Comparison of ENCODE assay signal across 9 mouse cellular contexts in genomic region chr6:94631051-94631778, GRCm38 (mm10).
DNase-seq lines count a peak whose midpoint lies in the region; ATAC-seq and TF ChIP-seq lines count a peak whose summit lies in the region.
"Had no signal": no experiment of that assay in that cellular context is flagged by ENCODE, and none has a peak within 500 bp of the region (broad histone marks: within the 10 kb centered on the region; RNA-seq: fewer than 3 reads in every experiment).

No protein-coding gene starts in this region.

- no peak overlapping the region for H3K9ac ChIP-seq in lung, embryonic 16.5 days (ENCODE audit: low read length)
- no peak overlapping the region; the same call in 1 of the 2 replicates for H3K9ac ChIP-seq in stomach, postnatal 0 days (ENCODE audit: low read length)
- H3K9ac ChIP-seq: limb, embryonic 15.5 days had no signal

- no peak for TF ChIP-seq EP300 in stomach, postnatal 0 days (optimal IDR thresholded peaks at IDR 0.05)

- no peak overlapping the region for H3K4me2 ChIP-seq in lung, embryonic 16.5 days (ENCODE audit: low read depth, low read length)
- H3K4me2 ChIP-seq in stomach, postnatal 0 days (replicated peaks; ENCODE audit: low read depth) = no peak overlapping the region
- H3K4me2 ChIP-seq: limb, embryonic 15.5 days had no signal

- peaks cover 16% of the 10 kb centered on the region for H3K4me1 ChIP-seq in lung, embryonic 16.5 days (replicated peaks; ENCODE audit: control insufficient read depth, insufficient read depth, low read length)
- H3K4me1 ChIP-seq in stomach, postnatal 0 days (replicated peaks; ENCODE audit: control insufficient read depth, insufficient read depth) = peaks cover 8% of the 10 kb centered on the region; the same call in 1 of the 2 replicates

- DNase-seq in cerebellum, adult 11-12 months = peak; percentile 42
- DNase-seq in cerebellum, postnatal 14 days = no peak
- peak; percentile 74 to 77 for DNase-seq in right cerebral cortex, postnatal 10 days (ENCODE audit: low spot score in 2 of 2)
- DNase-seq in right cerebral cortex, postnatal 14 days = no peak
- DNase-seq in stomach, postnatal 0 days (ENCODE audit: low spot score) = no peak
- DNase-seq in kidney, adult 8-10 months = no peak
- DNase-seq in c-Kit-positive CD71-positive TER-119-positive erythroid progenitor cells, embryonic 14.5 days (ENCODE audit: low spot score) = no peak

- peak overlapping the region; percentile 73 for H3K27ac ChIP-seq in lung, embryonic 16.5 days (ENCODE audit: low read length)
- peak overlapping the region; percentile 45 for H3K27ac ChIP-seq in stomach, postnatal 0 days (replicated peaks)
- H3K27ac ChIP-seq: limb, embryonic 15.5 days had no signal

- WGBS in lung, embryonic 16.5 days = 63% methylated on average over 7 of the region's 7 CpGs
- 44% methylated on average over 7 of the region's 7 CpGs for WGBS in stomach, postnatal 0 days

- ATAC-seq in lung, embryonic 16.5 days (ENCODE audit: low read depth) = peak; percentile 77
- ATAC-seq in stomach, postnatal 0 days (ENCODE audit: low FRiP score, low TSS enrichment) = no peak

- no peak overlapping the region for H3K4me3 ChIP-seq in lung, embryonic 16.5 days (ENCODE audit: low read length)
- no peak overlapping the region for H3K4me3 ChIP-seq in stomach, postnatal 0 days (ENCODE audit: low read depth, low read length)
- H3K4me3 ChIP-seq: limb, embryonic 15.5 days had no signal

- no peaks in the 10 kb centered on the region; the same call in 1 of the 2 replicates for H3K36me3 ChIP-seq in lung, embryonic 16.5 days (ENCODE audit: control insufficient read depth, insufficient read depth, low read length)
- no peaks in the 10 kb centered on the region; the same call in 1 of the 2 replicates for H3K36me3 ChIP-seq in stomach, postnatal 0 days (ENCODE audit: control insufficient read depth, insufficient read depth, low read length)

- no peak for TF ChIP-seq CTCF in stomach, postnatal 0 days (IDR thresholded peaks at IDR 0.05; ENCODE audit: low read depth)

- no peaks in the 10 kb centered on the region for H3K27me3 ChIP-seq in lung, embryonic 16.5 days (ENCODE audit: control insufficient read depth, insufficient read depth, low read depth, low read length)
- H3K27me3 ChIP-seq in stomach, postnatal 0 days (ENCODE audit: control insufficient read depth, insufficient read depth, low read length) = no peaks in the 10 kb centered on the region
- H3K27me3 ChIP-seq: limb, embryonic 15.5 days had no signal

- no peaks in the 10 kb centered on the region for H3K9me3 ChIP-seq in lung, embryonic 16.5 days (ENCODE audit: control insufficient read depth, low read length)
- no peaks in the 10 kb centered on the region for H3K9me3 ChIP-seq in stomach, postnatal 0 days (ENCODE audit: control insufficient read depth, low read length)
- H3K9me3 ChIP-seq: limb, embryonic 15.5 days had no signal

Comparison
In these comparisons a context has a peak if more than half of its experiments do, and no peak if none do; other contexts are left out.
1. DNase-seq: peak in cerebellum, adult 11-12 months (single experiment) and right cerebral cortex, postnatal 10 days (2 of 2); none in cerebellum, postnatal 14 days (0 of 2), right cerebral cortex, postnatal 14 days (single experiment), stomach, postnatal 0 days (single experiment), kidney, adult 8-10 months (0 of 2) and c-Kit-positive CD71-positive TER-119-positive erythroid progenitor cells, embryonic 14.5 days (single experiment).